Mouse (Mus musculus): ENCODE measurements around the gene Nckap1l.

Nckap1l gene

GRCm38 (mm10) chr15:103501186-103501585 lies 47.6 kb downstream of the Nckap1l start:
- DNase-seq = no peak

- peak; percentile 83 to 85 for DNase-seq
Observed at GRCm38 (mm10) chr15:103502435-103503250, 49.0 kb downstream of the Nckap1l start, which contains the start of gene Pde1b. Gene Pde1b (plus strand): TSS chr15:103503034.

GRCm38 (mm10) chr15:103503251-103503600 lies 49.6 kb downstream of the Nckap1l start:
- no peak for DNase-seq

- DNase-seq = peak; percentile 39 to 50
Observed at GRCm38 (mm10) chr15:103503660-103504059, 50.1 kb downstream of the Nckap1l start.

GRCm38 (mm10) chr15:103509317-103509716 lies 55.7 kb downstream of the Nckap1l start:
- DNase-seq = peak in 1 of 2 experiments; percentile 34

DNA sequence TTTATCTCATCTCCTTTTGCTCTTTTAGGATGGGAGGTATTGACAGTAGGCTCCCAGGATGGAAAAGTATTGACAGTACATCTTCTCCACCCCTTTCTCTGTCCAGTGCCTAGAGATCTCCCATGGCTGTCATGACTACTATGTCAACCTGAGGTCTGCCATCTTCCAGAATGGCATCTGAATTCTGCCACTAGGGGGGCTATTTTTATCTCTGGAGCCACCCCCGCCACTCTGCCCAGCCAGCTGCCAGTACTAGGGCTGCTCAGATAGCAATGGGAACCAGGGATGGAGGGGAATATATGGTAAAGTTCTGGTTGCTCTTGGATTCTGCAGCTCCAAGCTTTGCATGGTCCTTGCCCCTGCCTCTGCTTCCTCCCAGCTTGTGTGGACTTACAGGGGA lies 58.1 kb downstream of the Nckap1l start:
- DNase-seq = no peak

DNA sequence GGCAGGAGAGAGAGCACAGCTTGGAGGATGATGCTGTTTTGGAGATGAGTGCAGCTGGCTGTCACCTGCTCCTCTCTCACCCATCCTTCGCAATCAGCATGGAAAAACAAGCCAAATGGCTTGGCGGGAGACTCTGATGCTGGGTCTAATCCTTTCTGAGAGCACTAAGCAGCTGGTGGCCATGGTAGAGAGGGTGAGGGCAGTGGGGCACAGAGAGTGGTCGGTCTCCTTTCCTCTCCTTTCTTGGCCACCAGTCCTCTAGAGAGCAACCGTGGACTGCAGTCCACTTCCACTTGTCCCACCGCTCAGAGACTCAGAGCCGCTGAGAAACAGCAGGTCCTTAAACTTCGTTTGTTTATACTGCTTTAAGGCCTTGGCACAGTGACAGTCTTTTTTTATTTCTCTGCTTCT lies 60.0 kb downstream of the Nckap1l start:
- peak; percentile 73 to 81 for DNase-seq

GRCm38 (mm10) chr15:103514119-103514518 lies 60.5 kb downstream of the Nckap1l start:
- DNase-seq = peak; percentile 96 to 97

DNA sequence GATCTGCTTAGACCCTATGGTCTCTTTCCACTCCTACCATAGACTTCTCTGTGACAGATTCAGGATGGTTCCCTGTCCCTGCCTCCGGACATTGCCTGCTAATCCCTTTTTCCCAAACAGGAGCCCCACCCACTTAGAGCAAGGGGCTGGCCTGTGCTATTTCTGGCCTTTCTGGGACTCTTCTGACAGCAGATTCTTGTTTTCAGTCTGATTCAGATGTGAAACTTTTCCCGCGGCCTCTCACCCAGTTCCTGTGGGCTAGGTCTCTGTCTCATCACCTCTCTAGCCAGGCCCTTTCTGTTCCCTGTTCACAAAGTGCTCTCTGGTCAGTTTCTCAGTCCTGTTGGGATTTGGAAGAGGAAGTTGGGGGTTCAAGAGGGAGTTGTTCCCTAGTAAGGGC lies 61.3 kb downstream of the Nckap1l start:
- peak in 1 of 2 experiments; percentile 13 for DNase-seq

DNA sequence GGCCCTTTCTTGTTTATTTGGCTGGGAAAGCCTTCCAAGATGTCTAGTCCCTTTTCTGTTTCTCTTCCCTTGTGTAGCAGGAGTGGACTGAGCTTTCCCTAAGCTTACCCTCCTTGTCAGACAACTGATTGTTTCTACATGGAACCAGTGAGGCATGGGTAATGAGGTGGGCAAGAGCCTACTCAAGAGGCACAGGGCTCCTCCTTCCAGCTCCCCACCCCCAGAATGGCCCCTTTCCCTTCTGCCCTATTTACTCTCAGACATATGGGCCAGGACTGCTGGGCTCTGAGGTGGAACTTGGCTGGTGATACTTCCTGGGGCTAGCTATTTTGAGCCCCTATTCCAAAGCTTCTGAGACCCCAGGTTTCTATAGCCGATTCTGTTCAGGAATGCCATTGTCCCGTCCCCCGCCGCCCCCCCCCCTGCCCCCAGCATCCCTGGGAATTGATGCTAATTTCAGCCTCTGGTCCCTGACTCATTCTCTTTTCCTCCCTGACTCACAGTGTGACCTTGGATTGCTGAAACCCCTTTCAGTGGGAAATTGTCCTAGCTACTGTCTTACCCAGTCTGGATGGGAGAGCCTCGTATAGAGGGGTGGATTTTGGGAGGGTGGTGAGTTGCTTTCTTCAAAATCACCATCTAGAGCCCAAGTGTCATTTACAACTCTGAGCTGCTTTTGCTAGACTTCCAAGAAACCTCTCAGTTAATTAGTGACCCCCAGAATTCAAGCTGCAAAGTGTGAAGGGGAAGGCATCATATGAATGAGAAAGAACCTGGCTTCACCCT lies 65.2 kb downstream of the Nckap1l start:
- DNase-seq = peak; percentile 92 to 94

DNA sequence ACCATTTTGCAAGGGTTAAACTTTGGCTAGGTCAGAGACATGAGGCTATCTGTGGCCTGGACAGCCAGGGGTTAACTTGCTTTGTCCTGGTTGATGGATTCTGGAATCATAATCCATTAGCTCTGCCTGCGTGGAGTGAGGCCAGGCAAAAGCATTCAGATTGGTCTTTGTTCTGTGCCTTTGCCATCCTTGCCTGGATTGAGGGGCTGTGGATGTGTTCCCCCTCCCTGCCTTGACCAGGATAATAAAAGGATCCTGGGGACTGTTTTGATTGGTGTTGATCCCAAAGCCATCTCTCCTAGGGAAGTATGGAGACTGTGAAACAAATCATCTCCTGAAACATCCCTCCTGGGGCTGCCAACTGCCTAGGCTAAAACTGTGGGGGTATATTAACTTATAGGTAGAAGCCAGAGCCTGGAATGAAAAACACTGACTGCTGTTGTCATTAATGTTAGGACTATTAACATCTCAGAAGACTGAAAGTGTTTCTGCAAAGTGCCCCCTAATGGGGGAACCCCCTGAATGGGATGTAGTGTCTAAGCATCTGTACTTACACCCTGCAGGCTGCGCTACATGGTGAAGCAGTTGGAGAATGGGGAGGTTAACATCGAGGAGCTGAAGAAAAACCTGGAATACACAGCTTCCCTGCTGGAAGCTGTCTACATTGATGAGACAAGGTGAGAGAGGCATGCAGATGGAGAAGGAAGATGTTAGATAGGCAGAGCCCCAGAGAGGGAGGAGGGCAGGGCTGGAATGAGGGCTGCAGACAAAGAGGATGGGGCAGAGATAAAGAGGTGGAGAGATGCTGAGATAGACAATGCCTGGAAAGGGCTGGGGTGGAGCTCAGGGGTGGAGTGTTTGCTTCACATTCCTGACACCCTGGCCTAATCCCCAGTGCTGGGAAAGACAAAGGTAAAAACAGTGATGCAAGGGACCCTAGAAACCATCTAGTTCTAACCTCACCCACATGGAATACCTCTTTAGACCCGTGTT lies 66.1 kb downstream of the Nckap1l start:
- DNase-seq = peak; percentile 75 to 78

DNA sequence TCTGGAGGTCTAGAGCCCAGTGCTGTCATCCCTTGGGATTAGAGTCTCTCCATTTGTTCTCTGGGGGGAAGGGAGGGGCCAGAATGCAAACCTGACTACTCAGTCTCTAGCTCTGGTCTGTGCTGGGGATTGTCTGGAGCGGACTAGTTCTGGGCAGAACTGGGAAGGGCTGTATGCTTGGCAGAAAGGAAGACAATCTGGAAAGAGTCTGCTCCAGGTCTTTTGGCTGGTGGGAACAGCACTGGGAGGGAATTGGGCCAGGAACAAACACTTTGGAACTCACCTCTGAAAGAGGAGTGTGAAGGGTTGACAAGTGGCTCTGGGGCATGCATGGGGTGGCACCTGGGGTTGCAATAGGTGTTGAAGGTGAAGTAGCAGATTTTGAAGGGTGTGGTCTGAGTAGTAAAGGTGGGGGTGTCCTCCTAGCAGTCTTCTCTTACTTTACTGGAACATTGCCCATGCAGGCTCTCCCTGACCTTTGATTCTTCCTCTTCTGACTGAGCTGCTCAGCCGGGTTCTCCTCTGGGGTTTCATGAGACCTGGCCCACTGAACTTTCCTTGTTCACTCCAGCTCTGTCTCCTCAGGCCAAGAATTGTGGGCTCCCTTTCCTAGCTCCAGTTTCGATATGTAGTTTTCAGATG lies 69.0 kb downstream of the Nckap1l start:
- peak; percentile 65 to 67 for DNase-seq

GRCm38 (mm10) chr15:103523156-103523555 lies 69.6 kb downstream of the Nckap1l start:
- DNase-seq = no peak

DNA sequence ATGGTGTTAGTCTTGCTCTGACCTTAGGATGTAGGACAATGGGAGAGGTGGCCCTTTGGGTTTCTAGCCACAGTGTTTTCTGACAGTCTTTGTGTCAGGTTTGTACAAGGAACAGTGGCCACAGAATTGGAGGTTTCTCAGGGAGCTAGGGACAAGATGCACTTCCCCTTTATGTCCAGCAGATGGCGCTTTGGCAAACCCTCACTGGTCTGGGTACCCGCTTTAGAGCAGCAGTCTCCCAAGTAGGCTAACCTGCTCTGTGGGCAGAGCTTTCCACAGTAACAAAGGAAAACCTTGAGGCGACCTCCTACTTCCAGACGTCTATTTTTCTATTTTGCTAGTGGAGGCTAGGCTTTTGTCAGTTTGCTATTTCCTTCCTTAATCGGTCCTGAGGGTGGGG lies 76.8 kb downstream of the Nckap1l start:
- peak; percentile 79 to 84 for DNase-seq

GRCm38 (mm10) chr15:103534054-103534620 lies 80.5 kb downstream of the Nckap1l start:
- peak in 1 of 2 experiments; percentile 4 for DNase-seq

DNA sequence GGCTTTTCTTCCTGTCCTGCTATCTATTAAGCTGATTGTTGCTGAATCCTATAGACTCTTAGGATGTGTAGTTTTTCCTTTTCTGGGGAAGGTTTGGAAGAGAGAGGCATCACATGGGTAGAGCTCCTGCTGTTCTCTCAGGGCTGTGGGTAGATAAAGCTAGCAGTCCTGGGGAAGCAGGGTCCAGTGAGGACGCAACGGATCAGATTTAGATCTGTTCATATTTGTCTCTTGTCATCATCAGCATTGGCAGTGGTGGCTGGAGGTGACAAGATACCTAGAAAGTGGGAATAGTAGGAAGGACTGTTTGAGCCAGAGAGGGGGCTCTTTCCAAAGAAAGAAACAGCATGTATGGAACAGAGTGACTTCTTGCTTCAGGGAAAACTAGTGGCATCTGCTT lies 81.4 kb downstream of the Nckap1l start:
- peak in 1 of 2 experiments; percentile 12 for DNase-seq

DNA sequence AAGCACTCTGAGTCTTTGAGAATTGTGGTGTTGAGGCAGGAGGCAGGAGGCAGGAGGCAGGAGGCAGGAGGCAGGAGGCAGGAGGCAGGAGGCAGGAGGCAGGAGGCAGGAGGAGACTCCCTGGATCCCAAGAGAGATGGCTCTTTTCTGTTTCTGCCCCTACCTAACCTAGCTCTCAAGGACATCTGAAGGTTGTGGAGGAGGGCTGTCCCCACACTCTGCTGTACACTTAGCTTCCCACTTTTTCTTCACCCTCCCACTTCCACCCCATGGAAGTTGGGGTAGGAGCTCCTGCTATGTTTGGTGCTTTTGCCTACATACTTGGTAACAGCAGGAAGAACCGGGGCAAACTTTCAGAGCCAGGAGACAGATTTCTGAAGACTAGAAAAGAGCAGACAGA lies 82.2 kb downstream of the Nckap1l start:
- DNase-seq = peak in 1 of 2 experiments; percentile 14

- no peak for DNase-seq
Observed at GRCm38 (mm10) chr15:103536456-103536855, 82.9 kb downstream of the Nckap1l start.

GRCm38 (mm10) chr15:103537011-103537821 lies 83.6 kb downstream of the Nckap1l start:
- peak; percentile 79 to 82 for DNase-seq

GRCm38 (mm10) chr15:103537822-103538213 lies 84.2 kb downstream of the Nckap1l start, which contains the start of gene Ppp1r1a:
Gene Ppp1r1a (minus strand): TSS chr15:103538003.
- DNase-seq = peak; percentile 91 to 93

GRCm38 (mm10) chr15:103539259-103539658 lies 85.7 kb downstream of the Nckap1l start:
- no peak for DNase-seq
